Mouse (Mus musculus) CH12.LX (cell line): ENCODE data around the gene Srpr.

Experiments
- CHD1 ChIP-seq: IDR thresholded peaks from 2 replicates; pipeline ENCODE4 v1.6.1; 2012; ENCODE audit warnings: low read depth, low read length, improper control_type of control experiment, inconsistent platforms
- CTCF ChIP-seq, 2 experiments: IDR thresholded peaks in 1 of 2; conservative IDR thresholded peaks in 1 of 2; 2 replicates each; pipeline ENCODE4 v1.5.1; 2011 to 2012; ENCODE audit warnings: low read depth in 2 of 2, low read length in 2 of 2, improper control_type of control experiment in 1 of 2, inconsistent platforms in 1 of 2, mild to moderate bottlenecking in 1 of 2, moderate library complexity in 1 of 2
- EP300 ChIP-seq: IDR thresholded peaks from 2 replicates; pipeline ENCODE4 v1.6.1; 2011; ENCODE audit warnings: low read length, improper control_type of control experiment
- ETS1 ChIP-seq: conservative IDR thresholded peaks from 2 replicates; pipeline ENCODE4 v1.6.1; 2012; ENCODE audit warnings: low read depth, mild to moderate bottlenecking, inconsistent platforms, low read length, improper control_type of control experiment, moderate library complexity
- MEF2A ChIP-seq: IDR thresholded peaks from 2 replicates; pipeline ENCODE4 v1.6.1; 2014; ENCODE audit warnings: low read depth, mild to moderate bottlenecking, inconsistent platforms, low read length, improper control_type of control experiment, borderline replicate concordance
- NELFE ChIP-seq: IDR thresholded peaks from 2 replicates; pipeline ENCODE4 v1.6.1; 2011; ENCODE audit warnings: low read depth, low read length, improper control_type of control experiment
- POLR2A ChIP-seq: IDR thresholded peaks from 2 replicates; pipeline ENCODE4 v1.6.1; 2011; ENCODE audit warnings: low read depth, mild to moderate bottlenecking, improper control_type of control experiment, low read length
- RAD21 ChIP-seq: IDR thresholded peaks from 2 replicates; pipeline ENCODE4 v1.6.1; 2011; ENCODE audit warnings: low read depth, mild to moderate bottlenecking, low read length, improper control_type of control experiment, moderate library complexity
- SIN3A ChIP-seq: IDR thresholded peaks from 2 replicates; pipeline ENCODE4 v1.6.1; 2012; ENCODE audit warnings: low read length, improper control_type of control experiment, inconsistent platforms
- TBP ChIP-seq: conservative IDR thresholded peaks from 2 replicates; pipeline ENCODE4 v1.6.1; 2011; ENCODE audit warnings: low read depth, low read length, improper control_type of control experiment
- UBTF ChIP-seq: IDR thresholded peaks from 2 replicates; pipeline ENCODE4 v1.6.1; 2012; ENCODE audit warnings: low read depth, mild to moderate bottlenecking, inconsistent platforms, low read length, improper control_type of control experiment, moderate library complexity
- USF2 ChIP-seq: conservative IDR thresholded peaks from 2 replicates; pipeline ENCODE4 v1.6.1; 2011; ENCODE audit warnings: low read depth, low read length, improper control_type of control experiment
- ZC3H11A ChIP-seq: IDR thresholded peaks from 2 replicates; pipeline ENCODE4 v1.6.1; 2012; ENCODE audit warnings: low read depth, mild to moderate bottlenecking, inconsistent platforms, low read length, improper control_type of control experiment

- TF ChIP-seq CTCF (conservative IDR thresholded peaks at IDR 0.05 in 1 of 2, IDR thresholded peaks at IDR 0.05 in 1 of 2; ENCODE audit: low read depth in 2 of 2, low read length in 2 of 2) (no peak), RAD21 (no peak), ZC3H11A (no peak), POLR2A (no peak), CHD1 (0 out of 2 replicates have a peak, but pooled peaks have one; percentile 36), NELFE (no peak), EP300 (peak; percentile 53; the same call in 1 of the 2 replicates), ETS1 (no peak), TBP (no peak), USF2 (no peak), UBTF (no peak), SIN3A (peak; percentile 8), MEF2A (no peak)
Observed at GRCm38 (mm10) chr9:35198945-35199771, 817 bp upstream of the Srpr start.
